Mouse (Mus musculus): ENCODE measurements at regions not wholly inside any gene's neighbourhood (a gene's known extent, or its start where the extent isn't known, plus 50 kb on each side); places are given as distances from the start of the nearest gene placed in this dataset.

GRCm38 (mm10) chr8:100796628-100797027, 1380.4 kb upstream of the Cdh8 start:
- no peaks in the 10 kb centered on the region for H3K36me3 ChIP-seq (ENCODE audit: control insufficient read depth, insufficient read depth, low read length)
- H3K27ac ChIP-seq (replicated peaks; ENCODE audit: low read depth, low read length), result no peak overlapping the region
- ATAC-seq (ENCODE audit: low FRiP score, low read depth) (no peak), DNase-seq (ENCODE audit: low spot score) (no peak)
- 81% methylated on average over 1 of the region's 1 CpGs for WGBS
- H3K9ac ChIP-seq (ENCODE audit: low read depth, low read length, severe bottlenecking), result no peak overlapping the region
- no peak for TF ChIP-seq POLR2A (IDR thresholded peaks at IDR 0.05; ENCODE audit: borderline replicate concordance, extremely low read depth, insufficient read depth, insufficient read length)
- H3K9me3 ChIP-seq (ENCODE audit: control insufficient read depth, low read length), result no peaks in the 10 kb centered on the region
- no peak overlapping the region for H3K4me3 ChIP-seq (replicated peaks; ENCODE audit: low read length)
- no peaks in the 10 kb centered on the region for H3K27me3 ChIP-seq (ENCODE audit: control insufficient read depth, insufficient read depth, low read length)
- H3K4me1 ChIP-seq (ENCODE audit: control insufficient read depth, insufficient read depth, low read length), result no peaks in the 10 kb centered on the region
- no peak overlapping the region for H3K4me2 ChIP-seq (replicated peaks; ENCODE audit: low read depth, low read length, severe bottlenecking)

DNA sequence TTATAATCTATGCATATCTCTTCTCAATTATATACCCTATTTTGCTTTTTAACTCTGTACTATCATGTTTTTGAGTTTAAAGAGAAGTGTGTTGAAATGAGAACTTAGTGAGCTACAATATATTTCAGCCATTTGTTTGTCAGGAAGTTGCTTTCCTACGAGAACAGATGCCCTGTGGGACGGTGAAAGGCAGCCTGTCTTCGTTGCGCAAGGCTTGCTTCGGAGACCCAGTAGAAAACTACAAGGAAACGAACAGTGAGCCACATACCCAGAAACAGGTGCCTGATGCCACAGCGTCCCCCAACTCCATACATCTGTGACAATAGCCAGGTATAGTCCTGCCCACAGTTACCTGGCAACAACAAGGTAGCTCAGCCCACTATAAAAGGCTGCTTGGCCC, 1377.7 kb upstream of the Cdh8 start:
- H3K4me1 ChIP-seq (ENCODE audit: control insufficient read depth, insufficient read depth, low read length), result no peaks in the 10 kb centered on the region
- H3K27me3 ChIP-seq (ENCODE audit: control insufficient read depth, insufficient read depth, low read length), result no peaks in the 10 kb centered on the region
- no peak overlapping the region for H3K4me3 ChIP-seq (replicated peaks; ENCODE audit: low read length)
- H3K9me3 ChIP-seq (ENCODE audit: control insufficient read depth, low read length), result no peaks in the 10 kb centered on the region
- no peaks in the 10 kb centered on the region for H3K36me3 ChIP-seq (ENCODE audit: control insufficient read depth, insufficient read depth, low read length)
- H3K4me2 ChIP-seq (replicated peaks; ENCODE audit: low read depth, low read length, severe bottlenecking), result no peak overlapping the region
- no peak overlapping the region for H3K9ac ChIP-seq (ENCODE audit: low read depth, low read length, severe bottlenecking)
- no peak overlapping the region for H3K27ac ChIP-seq (replicated peaks; ENCODE audit: low read depth, low read length)
- no peak for DNase-seq (ENCODE audit: low spot score)
- 88% methylated on average over 7 of the region's 7 CpGs for WGBS
- no peak for ATAC-seq (ENCODE audit: low FRiP score, low read depth)
- no peak for TF ChIP-seq POLR2A (IDR thresholded peaks at IDR 0.05; ENCODE audit: borderline replicate concordance, extremely low read depth, insufficient read depth, insufficient read length)

DNA sequence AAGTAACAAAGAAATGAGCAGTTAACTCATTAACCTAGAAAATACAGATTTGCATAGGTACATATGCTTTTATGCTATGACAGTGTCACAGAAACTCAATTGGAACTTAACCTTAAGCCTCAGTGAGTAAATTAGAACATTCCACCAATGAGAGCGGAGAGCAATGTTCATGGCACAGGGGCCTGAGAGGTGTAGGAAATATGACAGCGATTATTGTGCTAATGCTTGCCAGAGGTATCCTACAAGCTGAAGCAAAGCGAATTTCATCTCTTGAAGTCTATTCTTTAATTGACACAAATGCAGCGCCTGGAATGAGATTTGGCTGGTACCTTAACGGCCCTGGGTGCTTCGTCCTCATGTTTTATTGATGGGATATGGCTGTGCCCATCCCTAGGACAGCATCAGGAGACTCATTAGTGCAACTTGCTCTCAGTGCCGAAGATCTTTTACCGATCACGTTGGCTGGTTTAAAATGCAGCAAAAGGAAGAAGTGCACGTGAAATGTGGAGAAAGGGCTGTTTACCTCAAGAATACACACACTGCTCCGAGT, 1374.4 kb upstream of the Cdh8 start:
- ATAC-seq (ENCODE audit: low FRiP score, low read depth) (no peak), DNase-seq (ENCODE audit: low spot score) (no peak)
- no peak for TF ChIP-seq POLR2A (IDR thresholded peaks at IDR 0.05; ENCODE audit: borderline replicate concordance, extremely low read depth, insufficient read depth, insufficient read length)
- Histone ChIP-seq H3K4me3 (replicated peaks; ENCODE audit: low read length) (no peak overlapping the region), H3K27me3 (ENCODE audit: control insufficient read depth, insufficient read depth, low read length) (no peaks in the 10 kb centered on the region), H3K9me3 (ENCODE audit: control insufficient read depth, low read length) (no peaks in the 10 kb centered on the region), H3K4me1 (ENCODE audit: control insufficient read depth, insufficient read depth, low read length) (no peaks in the 10 kb centered on the region), H3K4me2 (replicated peaks; ENCODE audit: low read depth, low read length, severe bottlenecking) (no peak overlapping the region), H3K27ac (replicated peaks; ENCODE audit: low read depth, low read length) (no peak overlapping the region), H3K9ac (ENCODE audit: low read depth, low read length, severe bottlenecking) (no peak overlapping the region), H3K36me3 (ENCODE audit: control insufficient read depth, insufficient read depth, low read length) (no peaks in the 10 kb centered on the region)
- WGBS, result 80% methylated on average over 11 of the region's 11 CpGs

DNA sequence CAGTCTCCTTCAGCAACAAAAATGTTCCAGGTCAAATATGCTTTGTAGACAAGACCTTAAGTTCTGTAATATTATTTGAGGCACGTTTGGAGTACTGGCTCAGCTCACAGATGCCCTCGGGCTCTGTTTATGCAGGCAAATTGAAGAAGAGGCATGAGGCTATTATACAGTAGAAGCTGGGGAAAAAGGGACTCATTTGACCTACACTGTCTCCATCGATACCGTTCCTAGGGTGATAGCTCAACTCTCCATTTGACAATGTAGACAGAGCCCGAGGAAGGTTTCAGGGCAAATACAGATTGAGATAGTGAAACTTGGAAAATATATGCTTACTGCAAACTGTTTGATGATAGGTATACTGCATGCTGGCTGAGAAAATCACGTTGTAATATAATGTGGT, 1371.9 kb upstream of the Cdh8 start:
- Histone ChIP-seq H3K9me3 (ENCODE audit: control insufficient read depth, low read length) (no peaks in the 10 kb centered on the region), H3K27me3 (ENCODE audit: control insufficient read depth, insufficient read depth, low read length) (no peaks in the 10 kb centered on the region), H3K9ac (ENCODE audit: low read depth, low read length, severe bottlenecking) (no peak overlapping the region), H3K4me2 (replicated peaks; ENCODE audit: low read depth, low read length, severe bottlenecking) (no peak overlapping the region), H3K27ac (replicated peaks; ENCODE audit: low read depth, low read length) (no peak overlapping the region), H3K4me3 (replicated peaks; ENCODE audit: low read length) (no peak overlapping the region), H3K36me3 (ENCODE audit: control insufficient read depth, insufficient read depth, low read length) (no peaks in the 10 kb centered on the region), H3K4me1 (ENCODE audit: control insufficient read depth, insufficient read depth, low read length) (no peaks in the 10 kb centered on the region)
- ATAC-seq (ENCODE audit: low FRiP score, low read depth) (no peak), DNase-seq (ENCODE audit: low spot score) (no peak)
- WGBS, result 74% methylated on average over 6 of the region's 6 CpGs
- TF ChIP-seq POLR2A (IDR thresholded peaks at IDR 0.05; ENCODE audit: borderline replicate concordance, extremely low read depth, insufficient read depth, insufficient read length), result no peak

- DNase-seq (ENCODE audit: low spot score) (peak; percentile 40), ATAC-seq (ENCODE audit: low FRiP score, low read depth) (peak; percentile 81)
- Histone ChIP-seq H3K27me3 (ENCODE audit: control insufficient read depth, insufficient read depth, low read length) (no peaks in the 10 kb centered on the region), H3K9ac (ENCODE audit: low read depth, low read length, severe bottlenecking) (peak overlapping the region; percentile 49), H3K9me3 (ENCODE audit: control insufficient read depth, low read length) (no peaks in the 10 kb centered on the region), H3K36me3 (ENCODE audit: control insufficient read depth, insufficient read depth, low read length) (no peaks in the 10 kb centered on the region), H3K27ac (replicated peaks; ENCODE audit: low read depth, low read length) (0 out of 2 replicates have a peak overlapping the region, but pooled peaks have one; percentile 41), H3K4me1 (ENCODE audit: control insufficient read depth, insufficient read depth, low read length) (no peaks in the 10 kb centered on the region), H3K4me2 (replicated peaks; ENCODE audit: low read depth, low read length, severe bottlenecking) (peak overlapping the region; percentile 43), H3K4me3 (replicated peaks; ENCODE audit: low read length) (peak overlapping the region; percentile 30)
- WGBS, result 14% methylated on average over 9 of the region's 9 CpGs
- no peak for TF ChIP-seq POLR2A (IDR thresholded peaks at IDR 0.05; ENCODE audit: borderline replicate concordance, extremely low read depth, insufficient read depth, insufficient read length)
Observed at GRCm38 (mm10) chr8:100772742-100773370, 1356.6 kb upstream of the Cdh8 start.

Measured in limb, embryonic 14.5 days (tissue).